Mouse (Mus musculus) stomach, embryonic 14.5 days (tissue): Measurements from ENCODE around the gene Lrfn4. TPM values are rescaled to one million over a fixed set of nuclear protein-coding genes. Genes with fewer than 3 reads are reported as not detected.

Experiments
- ATAC-seq: fragments of 200-750 bp; cut with Nextera tagmentation; 2 replicates; pipeline ENCODE4 v1.8.0; 2017; ENCODE audit warnings: low read depth, moderate TSS enrichment; ENCODE audit not compliant: insufficient number of reproducible peaks, insufficient read depth, low FRiP score
- H3K27ac ChIP-seq: fragments of 300-500 bp; sonication (generic); 2 replicates; pipeline ENCODE4 v1.5.1; 2014; ENCODE audit warnings: mild to moderate bottlenecking, low read length, moderate library complexity, mixed read lengths
- H3K27me3 ChIP-seq: fragments of 300-500 bp; sonication (generic); 2 replicates; pipeline ENCODE4 v1.6.1; 2014; ENCODE audit warnings: low read length, control low read depth, mixed read lengths; ENCODE audit not compliant: control insufficient read depth, insufficient read depth
- H3K36me3 ChIP-seq: fragments of 300-500 bp; sonication (generic); 2 replicates; pipeline ENCODE4 v1.6.1; 2014; ENCODE audit warnings: mild to moderate bottlenecking, control low read depth, low read length, moderate library complexity, mixed read lengths; ENCODE audit not compliant: control insufficient read depth, insufficient read depth
- H3K4me1 ChIP-seq: fragments of 300-500 bp; sonication (generic); 2 replicates; pipeline ENCODE4 v1.6.1; 2014; ENCODE audit warnings: low read length, control low read depth, mixed read lengths; ENCODE audit not compliant: control insufficient read depth, insufficient read depth
- H3K4me2 ChIP-seq: fragments of 300-500 bp; sonication (generic); replicated peaks from 2 replicates; pipeline ENCODE4 v1.6.1; 2014; ENCODE audit warnings: low read depth, low read length, control low read depth
- H3K4me3 ChIP-seq: fragments of 300-500 bp; sonication (generic); 2 replicates; pipeline ENCODE4 v1.5.1; 2014; ENCODE audit warnings: low read depth, low read length, control low read depth
- H3K9ac ChIP-seq: fragments of 300-500 bp; sonication (generic); replicated peaks from 2 replicates; pipeline ENCODE4 v1.6.1; 2014; ENCODE audit warnings: low read depth, mild to moderate bottlenecking, control low read depth, low read length, moderate library complexity, mixed read lengths
- H3K9me3 ChIP-seq: fragments of 300-500 bp; sonication (generic); 2 replicates; pipeline ENCODE4 v1.6.1; 2016; ENCODE audit warnings: low read depth, low read length, control low read depth; ENCODE audit not compliant: control insufficient read depth
- WGBS: fragments of 180-500 bp; shearing (Covaris S2); extraction: QIAGEN DNeasy Blood & Tissue Kit; methylation state at CpG from one replicate; pipeline ENCODE4 v1.1.7; 2014; 5-methylcytosine and 5-hydroxymethylcytosine counted together
- polyA plus RNA-seq: library from polyadenylated mRNA; unstranded; fragments of >200 nt; fragmentation: Nextera tagmentation; extraction: Ambion mirVana; gene quantifications from 2 replicates; pipeline ENCODE4 v1.2.1, GENCODE M21; 2014

Gene Lrfn4
- 8.3 and 11.3 TPM in 2 replicates for polyA plus RNA-seq

DNA sequence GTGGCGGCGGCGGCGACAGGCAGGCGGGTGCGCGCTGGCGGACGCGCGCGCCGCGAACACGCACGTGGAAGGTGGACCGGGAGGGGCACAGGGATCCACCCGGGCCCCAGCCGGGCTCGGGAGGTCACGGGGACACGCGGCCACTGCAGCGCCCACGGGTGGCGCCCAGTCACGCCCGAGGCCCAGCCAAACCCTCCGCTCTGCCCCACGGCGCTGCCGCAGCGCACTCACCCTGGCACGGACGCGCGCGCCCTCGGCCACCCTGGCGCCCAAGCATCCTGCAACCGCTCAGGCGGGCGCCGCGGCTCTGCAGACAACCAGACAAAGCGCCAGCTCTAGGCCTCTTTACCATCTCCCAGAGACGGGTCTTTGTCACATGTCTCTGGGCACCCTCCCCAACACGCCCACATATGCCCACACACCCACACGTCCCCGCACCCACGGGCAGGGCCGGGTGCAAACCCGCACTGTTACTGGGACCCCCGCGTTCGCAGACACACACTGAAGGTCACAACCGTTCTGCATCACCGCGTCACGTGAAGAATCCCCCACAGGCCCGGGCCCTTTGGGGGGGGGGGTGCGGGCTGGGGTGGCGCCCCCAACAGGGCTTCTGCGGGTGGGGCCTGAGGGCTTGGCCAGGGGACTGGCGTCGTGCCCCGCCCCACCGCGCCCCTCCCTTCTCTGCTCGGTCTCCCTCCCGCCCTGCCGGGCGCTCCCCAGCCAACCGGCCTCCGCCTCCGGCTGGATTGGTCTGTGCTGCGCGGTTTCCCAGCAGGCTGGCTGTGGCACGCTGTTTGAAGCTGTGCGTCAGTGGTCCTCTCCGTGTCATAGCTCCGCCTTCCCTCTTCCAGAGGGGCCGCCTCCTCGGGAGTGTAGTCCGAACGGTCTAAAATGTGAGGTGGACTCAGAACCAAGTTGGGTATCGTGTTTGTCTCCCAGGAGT, at the start of gene Lrfn4:
Gene Lrfn4, minus strand, starts transcription at position 517 of the 943 bp plus-strand sequence.
- peak; percentile 94 for ATAC-seq
- under 1% methylated on average over 72 of the region's 87 CpGs for WGBS
- Histone ChIP-seq H3K27me3 (no peaks in the 10 kb centered on the region), H3K9me3 (no peaks in the 10 kb centered on the region), H3K4me3 (peak within 1 kb of the TSS; percentile 81), H3K9ac (peak within 1 kb of the TSS; percentile 88), H3K4me1 (peaks cover 8% of the 10 kb centered on the region), H3K4me2 (peak within 1 kb of the TSS; percentile 54), H3K27ac (peak within 1 kb of the TSS; percentile 83), H3K36me3 (peaks cover 25% of the 10 kb centered on the region)

DNA sequence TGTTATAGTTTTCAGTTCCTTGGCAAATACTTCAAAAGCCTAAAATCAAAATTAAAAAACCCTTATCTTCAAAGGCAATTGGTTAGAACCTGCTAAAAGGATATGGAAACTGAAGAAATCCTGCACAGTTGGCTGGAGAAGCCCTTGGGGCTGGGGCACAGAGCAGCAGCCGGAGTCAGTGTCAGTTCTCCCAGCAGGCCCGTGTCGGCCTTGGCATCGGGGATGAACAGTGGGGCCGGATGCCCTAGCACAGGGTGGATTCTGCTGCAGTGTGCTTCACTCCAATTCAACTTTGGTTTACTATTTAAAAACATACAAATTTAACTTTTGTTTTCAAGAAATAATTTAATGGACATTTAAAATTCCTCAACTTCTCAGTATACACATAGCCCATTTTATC, 42.7 kb upstream of the Lrfn4 start:
- ATAC-seq, result no peak
- H3K9ac ChIP-seq, result no peak overlapping the region

DNA sequence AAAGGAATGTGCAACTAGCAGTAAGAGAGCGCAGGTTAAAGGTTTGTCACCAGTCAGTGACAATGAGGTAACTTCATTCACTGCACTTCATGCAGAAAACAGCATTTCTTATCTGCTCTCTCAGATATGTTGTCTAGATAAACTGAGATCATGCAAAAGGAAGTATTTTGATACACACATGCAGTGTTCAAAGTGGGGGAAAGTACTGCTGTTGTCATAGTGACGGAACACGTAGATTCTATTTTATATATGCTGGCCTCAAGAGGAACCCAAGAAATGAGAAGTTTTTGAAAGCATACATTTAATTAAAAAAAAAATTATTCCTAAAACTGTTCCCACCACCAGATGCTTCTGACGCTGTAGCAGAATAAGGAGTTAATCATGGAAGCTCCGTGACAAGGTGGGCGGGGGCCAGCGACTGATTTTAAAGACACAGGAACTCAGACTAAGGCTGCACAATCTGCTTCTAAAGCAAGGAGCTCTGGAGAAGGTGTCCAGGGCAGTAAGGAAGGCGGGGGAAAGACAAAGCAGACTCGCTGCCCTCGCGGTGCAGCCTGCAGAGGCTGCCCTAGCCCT, 31.5 kb upstream of the Lrfn4 start:
- ATAC-seq, result no peak
- Histone ChIP-seq H3K36me3 (no peaks in the 10 kb centered on the region), H3K4me3 (no peak overlapping the region), H3K27me3 (no peaks in the 10 kb centered on the region), H3K27ac (no peak overlapping the region), H3K9me3 (no peaks in the 10 kb centered on the region), H3K4me2 (no peak overlapping the region), H3K9ac (no peak overlapping the region), H3K4me1 (no peaks in the 10 kb centered on the region)
- WGBS, result 70% methylated on average over 11 of the region's 11 CpGs

More for the DNA sequence above, 42.7 kb upstream of the Lrfn4 start:
- H3K4me3 ChIP-seq, result no peak overlapping the region
- no peaks in the 10 kb centered on the region for H3K27me3 ChIP-seq
- no peak overlapping the region for H3K4me2 ChIP-seq
- H3K27ac ChIP-seq, result no peak overlapping the region
- H3K9me3 ChIP-seq, result no peaks in the 10 kb centered on the region
- no peaks in the 10 kb centered on the region for H3K36me3 ChIP-seq
- WGBS, result 89% methylated on average over 5 of the region's 5 CpGs
- H3K4me1 ChIP-seq, result no peaks in the 10 kb centered on the region

DNA sequence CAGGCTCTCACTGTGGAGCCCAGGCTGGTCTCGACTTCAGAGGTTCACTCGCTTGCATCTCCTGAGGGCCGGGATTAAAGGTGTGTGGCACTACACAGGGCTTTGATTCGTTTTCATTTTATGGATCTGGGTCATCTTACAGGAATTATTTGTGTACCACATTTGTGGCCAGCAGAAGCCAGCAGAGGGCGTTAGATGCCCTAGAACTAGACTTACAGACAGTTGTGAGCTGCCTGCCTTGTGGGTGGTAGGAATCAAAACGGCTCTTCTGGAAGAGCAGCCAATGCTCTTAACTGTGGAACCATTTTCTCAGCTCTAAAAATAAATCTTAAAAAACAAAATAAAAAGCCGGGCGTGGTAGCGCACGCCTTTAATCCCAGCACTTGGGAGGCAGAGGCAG, 28.8 kb upstream of the Lrfn4 start:
- no peaks in the 10 kb centered on the region for H3K4me1 ChIP-seq
- no peak for ATAC-seq
- no peak overlapping the region for H3K4me2 ChIP-seq
- H3K4me3 ChIP-seq, result no peak overlapping the region
- H3K27me3 ChIP-seq, result no peaks in the 10 kb centered on the region
- H3K36me3 ChIP-seq, result no peaks in the 10 kb centered on the region
- WGBS, result 41% methylated on average over 10 of the region's 10 CpGs
- no peak overlapping the region for H3K9ac ChIP-seq
- no peak overlapping the region for H3K27ac ChIP-seq
- H3K9me3 ChIP-seq, result no peaks in the 10 kb centered on the region

DNA sequence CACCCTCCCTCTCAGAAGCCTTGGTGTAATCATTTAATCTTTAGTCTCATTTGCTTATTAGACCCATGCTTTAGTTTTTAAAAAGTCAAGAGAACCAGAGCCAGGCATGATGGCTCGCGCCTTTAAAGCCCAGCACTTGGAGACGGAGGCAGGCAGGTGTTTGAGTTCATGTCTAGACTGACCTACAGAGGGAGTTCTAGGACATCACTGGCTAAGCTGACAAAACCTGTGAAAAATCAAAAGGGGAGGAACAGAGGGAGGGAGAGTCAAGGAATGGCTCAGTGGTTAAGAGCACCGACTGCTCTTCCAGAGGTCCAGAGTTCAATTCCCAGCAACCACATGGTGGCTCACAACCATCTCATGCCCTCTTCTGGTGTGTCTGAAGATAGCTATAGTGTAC, 20.5 kb upstream of the Lrfn4 start:
- no peak for ATAC-seq
- Histone ChIP-seq H3K36me3 (no peaks in the 10 kb centered on the region), H3K9me3 (no peaks in the 10 kb centered on the region), H3K4me3 (no peak overlapping the region), H3K4me1 (no peaks in the 10 kb centered on the region), H3K27ac (no peak overlapping the region), H3K27me3 (no peaks in the 10 kb centered on the region), H3K4me2 (no peak overlapping the region), H3K9ac (no peak overlapping the region)
- WGBS, result 66% methylated on average over 4 of the region's 4 CpGs

DNA sequence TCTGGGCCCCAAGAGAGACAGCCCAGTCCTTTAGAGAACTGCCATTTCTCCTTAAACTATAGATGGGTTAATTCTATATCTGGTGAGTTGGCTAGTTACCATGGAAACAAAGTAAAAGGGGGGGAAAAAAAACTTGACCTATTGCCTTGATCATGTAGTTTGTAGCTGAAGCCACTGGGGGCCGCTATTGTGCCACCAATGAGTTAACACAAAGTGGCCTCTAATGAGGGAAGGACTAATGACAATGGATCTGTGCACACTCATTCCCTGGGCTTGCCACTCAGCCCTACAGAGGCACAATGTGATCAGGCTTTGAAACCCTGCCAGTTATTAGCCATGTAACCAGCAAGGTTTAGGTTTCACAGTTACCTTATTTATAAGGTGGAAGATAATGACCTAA, 13.4 kb upstream of the Lrfn4 start:
- no peak overlapping the region for H3K4me3 ChIP-seq
- H3K27ac ChIP-seq, result no peak overlapping the region
- H3K27me3 ChIP-seq, result no peaks in the 10 kb centered on the region
- no peak for ATAC-seq
- H3K4me1 ChIP-seq, result peaks cover 12% of the 10 kb centered on the region; the same call in 1 of the 2 replicates
- peaks cover 5% of the 10 kb centered on the region; the same call in 1 of the 2 replicates for H3K36me3 ChIP-seq
- 0% methylated on average over 1 of the region's 1 CpGs for WGBS
- no peaks in the 10 kb centered on the region for H3K9me3 ChIP-seq
- H3K9ac ChIP-seq, result no peak overlapping the region
- H3K4me2 ChIP-seq, result no peak overlapping the region

DNA sequence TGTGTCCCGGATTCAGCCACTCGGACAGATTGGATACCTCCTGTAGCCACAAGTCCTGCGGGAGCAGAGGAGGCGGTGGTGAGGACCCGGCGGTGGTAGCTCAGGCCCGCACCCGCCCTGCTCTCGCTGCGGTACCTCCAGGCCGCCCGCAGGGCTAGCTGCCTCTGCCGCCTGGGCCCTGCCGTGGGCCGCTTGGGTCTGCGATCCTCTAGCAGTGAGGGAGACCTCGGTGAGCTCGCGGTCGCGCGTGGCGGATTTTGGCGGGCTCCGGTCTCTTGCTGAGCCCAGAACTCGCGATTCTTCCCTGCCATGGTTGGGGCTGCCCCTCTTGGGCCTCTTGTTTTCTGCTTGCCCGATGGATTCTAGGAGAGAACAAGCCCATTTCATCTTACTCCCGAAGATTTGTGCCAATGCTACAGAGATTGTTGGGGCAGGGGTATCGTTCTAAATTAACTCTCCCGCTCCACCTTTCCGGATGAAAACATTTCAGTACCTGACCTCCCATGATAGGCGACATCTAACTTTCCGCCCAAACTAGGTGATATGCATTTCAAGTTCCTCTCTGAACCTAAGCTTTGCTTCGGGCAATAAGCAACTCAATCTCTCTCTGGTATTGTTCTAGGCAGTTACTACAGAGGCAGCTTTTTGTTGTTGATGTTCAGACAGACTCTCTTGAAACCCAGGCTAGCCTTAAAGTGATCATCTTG, 10.5 kb upstream of the Lrfn4 start:
- H3K4me1 ChIP-seq, result peaks cover 12% of the 10 kb centered on the region; the same call in 1 of the 2 replicates
- peaks cover 30% of the 10 kb centered on the region for H3K36me3 ChIP-seq
- no peaks in the 10 kb centered on the region for H3K9me3 ChIP-seq
- no peaks in the 10 kb centered on the region for H3K27me3 ChIP-seq
- peak overlapping the region; percentile 75 for H3K4me2 ChIP-seq
- peak overlapping the region; percentile 89 for H3K27ac ChIP-seq
- peak; percentile 69 for ATAC-seq
- peak overlapping the region; percentile 68 for H3K4me3 ChIP-seq
- under 1% methylated on average over 35 of the region's 35 CpGs for WGBS
- peak overlapping the region; percentile 87 for H3K9ac ChIP-seq

DNA sequence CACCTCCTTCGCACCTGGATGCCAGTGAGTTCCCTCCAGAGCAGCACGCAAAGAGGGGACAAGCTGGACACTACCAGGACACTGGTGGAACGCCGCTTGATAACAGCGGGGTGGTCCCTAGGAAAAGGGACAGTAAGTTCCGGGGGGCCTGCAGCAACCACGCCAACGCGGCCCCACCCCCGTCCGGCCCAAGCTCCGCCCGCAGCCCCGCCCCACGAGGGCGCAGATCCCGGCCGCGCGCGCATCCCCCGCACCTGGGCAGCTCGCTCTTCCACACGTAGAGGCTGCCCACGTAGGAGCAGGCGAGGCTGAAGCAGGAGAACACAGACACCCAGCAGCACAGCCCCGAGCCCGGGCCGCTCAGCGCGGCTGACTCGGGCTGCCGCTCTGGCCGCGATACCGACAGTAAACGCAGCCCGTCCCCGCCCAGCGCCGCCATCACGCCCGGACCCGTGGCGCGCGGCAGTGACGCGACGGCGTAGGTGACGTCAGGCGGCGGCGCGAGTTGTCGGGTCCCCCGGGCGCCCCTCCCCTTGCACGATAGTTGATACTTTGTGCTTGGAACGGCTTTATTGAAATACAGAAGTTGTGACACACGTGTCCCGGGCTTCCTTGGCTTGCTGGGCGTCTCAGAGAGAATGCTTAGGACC, 9.8 kb upstream of the Lrfn4 start, which contains the start of gene Rce1:
Gene Rce1, minus strand, starts transcription at position 463 of the 650 bp plus-strand sequence.
- peak within 1 kb of the TSS; percentile 84 for H3K4me2 ChIP-seq
- peak; percentile 90 for ATAC-seq
- no peaks in the 10 kb centered on the region for H3K27me3 ChIP-seq
- H3K36me3 ChIP-seq, result peaks cover 30% of the 10 kb centered on the region
- no peaks in the 10 kb centered on the region for H3K9me3 ChIP-seq
- peak within 1 kb of the TSS; percentile 87 for H3K9ac ChIP-seq
- peak within 1 kb of the TSS; percentile 68 for H3K4me3 ChIP-seq
- peak within 1 kb of the TSS; percentile 89 for H3K27ac ChIP-seq
- under 1% methylated on average over 64 of the region's 64 CpGs for WGBS
- peaks cover 12% of the 10 kb centered on the region; the same call in 1 of the 2 replicates for H3K4me1 ChIP-seq
